In the genomic region with DNA sequence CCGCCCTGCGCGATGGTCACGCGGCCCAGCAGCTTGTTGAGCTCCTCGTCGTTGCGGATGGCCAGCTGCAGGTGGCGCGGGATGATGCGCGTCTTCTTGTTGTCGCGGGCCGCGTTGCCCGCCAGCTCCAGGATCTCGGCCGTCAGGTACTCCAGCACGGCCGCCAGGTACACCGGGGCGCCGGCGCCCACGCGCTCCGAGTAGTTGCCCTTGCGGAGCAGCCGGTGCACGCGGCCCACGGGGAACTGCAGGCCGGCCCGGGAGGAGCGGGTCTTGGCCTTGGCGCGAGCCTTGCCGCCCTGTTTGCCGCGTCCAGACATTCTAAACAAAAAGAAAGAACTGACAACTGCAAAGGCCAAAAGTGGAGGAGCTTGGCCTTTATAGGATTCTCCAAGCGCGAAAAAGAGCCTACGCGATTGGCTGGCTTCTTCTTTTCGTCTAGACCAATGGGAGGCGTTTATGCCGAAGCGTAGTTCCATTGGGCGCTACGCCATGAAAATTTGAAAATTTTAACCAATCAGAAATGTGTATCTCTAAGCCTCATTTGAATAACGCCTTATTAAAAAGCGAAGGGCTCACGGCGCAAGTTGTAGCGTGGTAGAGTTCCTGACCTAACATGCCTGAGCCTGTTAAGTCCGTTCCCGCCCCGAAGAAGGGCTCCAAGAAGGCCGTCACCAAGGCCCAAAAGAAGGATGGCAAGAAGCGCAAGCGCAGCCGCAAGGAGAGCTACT, we compare ENCODE assay signal across 8 mouse cellular contexts. TPM values are rescaled to one million over a fixed set of nuclear protein-coding genes. Genes with fewer than 3 reads are reported as not detected.
A peak's percentile ranks its signal among the peaks of the same experiment; 100 is the strongest.
DNase-seq lines count a peak whose midpoint lies in the region; ATAC-seq and TF ChIP-seq lines count a peak whose summit lies in the region.
"Not testable (repeated sequence)": the region's sequence is repeated elsewhere in the genome, so short reads cannot be mapped to it uniquely, and the experiment has no call there.

Hist1h2an (minus strand) TSS at position 320 of the 731 bp plus-strand sequence.
Hist1h2bp (plus strand) TSS at position 563 of the 731 bp plus-strand sequence.

- intact Hi-C loops in heart, postnatal 25 days (cut with DNase I) = not testable (repeated sequence)

- not testable (repeated sequence) for H3K9me3 ChIP-seq in forebrain, embryonic 15.5 days

- H3K9ac ChIP-seq in forebrain, embryonic 15.5 days (replicated peaks) = peak within 1 kb of the TSS; percentile 49

- peak; percentile 98 for DNase-seq in ES-CJ7 (ENCODE audit: low read depth, low spot score)
- DNase-seq in cerebellum, adult 11-12 months = peak; percentile 92
- peak; percentile 81 for DNase-seq in heart, postnatal 25 days (ENCODE audit: low spot score)
- DNase-seq in layer of hippocampus, adult 18-20 months (ENCODE audit: low spot score in 2 of 2) = peak; percentile 87 to 95
- peak; percentile 74 for DNase-seq in lung, adult 2 months
- peak; percentile 71 to 91 for DNase-seq in thymus, adult 18-20 months

- peaks cover 42% of the 10 kb centered on the region for H3K4me1 ChIP-seq in forebrain, embryonic 15.5 days
- not testable (repeated sequence) for H3K4me1 ChIP-seq in lung, adult 2 months (ENCODE audit: control insufficient read depth, insufficient read depth, low read length)

- peak; percentile 44; the same call in 1 of the 2 replicates for TF ChIP-seq POLR2A in lung, adult 2 months (IDR thresholded peaks at IDR 0.05; ENCODE audit: borderline replicate concordance, extremely low read depth, low read depth, low read length)

- not testable (repeated sequence) for TF ChIP-seq CTCF in lung, adult 2 months (IDR thresholded peaks at IDR 0.05; ENCODE audit: insufficient read depth, low read length)

- H3K36me3 ChIP-seq in forebrain, embryonic 15.5 days = not testable (repeated sequence)

- H3K4me2 ChIP-seq in forebrain, embryonic 15.5 days (replicated peaks) = peak within 1 kb of the TSS; percentile 57

- under 1% methylated on average over 41 of the region's 63 CpGs for WGBS in forebrain, embryonic 15.5 days
- WGBS in lung, adult 2 months = 1% methylated on average over 43 of the region's 63 CpGs

- ATAC-seq in forebrain, embryonic 15.5 days (replicated peaks) = peak; percentile 92
- ATAC-seq in neutrophil, adult 5-6 weeks (ENCODE audit: extremely low read depth, insufficient number of reproducible peaks, low FRiP score, poor library complexity, severe bottlenecking) = peak; percentile 95

- peak within 1 kb of the TSS; percentile 42 for H3K4me3 ChIP-seq in forebrain, embryonic 15.5 days
- peak within 1 kb of the TSS; percentile 64 for H3K4me3 ChIP-seq in lung, adult 2 months (replicated peaks; ENCODE audit: extremely low read depth, low read depth, low read length)

- peak within 1 kb of the TSS; percentile 88 for H3K27ac ChIP-seq in forebrain, embryonic 15.5 days (replicated peaks)

- not testable (repeated sequence) for H3K27me3 ChIP-seq in forebrain, embryonic 15.5 days

RNA-seq across cellular contexts. Expression of gene Hist1h2an, which starts in this region (rescaled TPM):
- polyA plus RNA-seq in forebrain, embryonic 15.5 days (2015; fragmentation: Nextera tagmentation; extraction: Ambion mirVana) = 2.6 and 3.0 TPM in 2 replicates
- under 1 TPM; 0.84 to 0.94 TPM for total RNA-seq in heart, postnatal 25 days (2021)
- total RNA-seq in layer of hippocampus, adult 18-20 months (2021) = not detected
- polyA plus RNA-seq in lung, adult 2 months (2012; rRNA removed) = 1.1 and 1.4 TPM in 2 replicates
- total RNA-seq in neutrophil, adult 5-6 weeks (2017) = 46.4 and 80.8 TPM in 2 replicates

RNA-seq across cellular contexts. Expression of gene Hist1h2bp, which starts in this region (rescaled TPM):
- polyA plus RNA-seq in forebrain, embryonic 15.5 days (2015; fragmentation: Nextera tagmentation; extraction: Ambion mirVana) = 0.67 and 1.9 TPM in 2 replicates
- total RNA-seq in heart, postnatal 25 days (2021) = 1 to 10 TPM; 6.4 to 6.8 TPM
- total RNA-seq in layer of hippocampus, adult 18-20 months (2021) = 1 to 10 TPM; 4.7 to 5.9 TPM
- not detected in 2 replicates for polyA plus RNA-seq in lung, adult 2 months (2012; rRNA removed)
- total RNA-seq in neutrophil, adult 5-6 weeks (2017) = 4.8 and 6.8 TPM in 2 replicates

Comparison
In these comparisons a context has a peak if more than half of its experiments do, and no peak if none do; other contexts are left out.
1. Peak in every context shown above with its lines: DNase-seq, ATAC-seq, H3K4me3 ChIP-seq and H3K27ac ChIP-seq.
2. RNA of gene Hist1h2an (total RNA-seq): 46.4 to 80.8 TPM in neutrophil, adult 5-6 weeks; 0.84 to 0.94 TPM in heart, postnatal 25 days and not detected in layer of hippocampus, adult 18-20 months; every median in the first group is over 10 times any median in the second.